Mouse (Mus musculus): Measurements from ENCODE around the gene Prkg1. TPM values are rescaled to one million over a fixed set of nuclear protein-coding genes. Genes with fewer than 3 reads are reported as not detected.

Prkg1 gene
- polyA plus RNA-seq, 1 experiment from 2014 or later = 13.7 TPM

DNA sequence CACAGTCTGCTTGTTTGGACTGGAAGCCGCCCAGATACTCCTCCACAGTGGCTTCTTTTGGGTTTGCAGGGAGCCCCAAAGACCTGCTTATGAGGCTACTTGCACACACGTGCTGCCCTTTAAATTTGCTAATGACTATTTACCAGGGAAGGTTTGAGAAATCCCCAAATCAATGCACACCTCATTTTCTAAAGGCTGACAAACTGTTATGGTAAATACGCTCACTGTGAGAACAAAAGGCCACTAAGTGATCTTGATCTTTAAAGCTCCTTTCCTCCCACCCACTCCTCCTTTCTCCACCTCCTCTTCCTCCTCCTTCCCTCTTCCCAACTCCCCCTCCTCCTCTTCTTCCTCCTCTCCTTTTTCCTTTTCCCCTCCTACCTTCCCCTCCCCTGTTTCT lies 658.8 kb downstream of the Prkg1 start:
- H3K9me3 ChIP-seq (ENCODE audit: control insufficient read depth, low read length) = no peaks in the 10 kb centered on the region
- H3K4me1 ChIP-seq (ENCODE audit: control insufficient read depth, insufficient read depth, low read length) = peaks cover 6% of the 10 kb centered on the region
- WGBS = 57% methylated on average over 3 of the region's 3 CpGs
- no peak for ATAC-seq (ENCODE audit: low read depth)
- no peak overlapping the region for H3K4me2 ChIP-seq (ENCODE audit: low read depth, low read length)
- no peak overlapping the region for H3K9ac ChIP-seq (ENCODE audit: low read depth, low read length)
- no peaks in the 10 kb centered on the region for H3K36me3 ChIP-seq (ENCODE audit: control insufficient read depth, insufficient read depth, low read length)
- no peaks in the 10 kb centered on the region for H3K27me3 ChIP-seq (replicated peaks; ENCODE audit: control insufficient read depth, insufficient read depth, low read length)
- DNase-seq (ENCODE audit: low spot score) = no peak
- H3K4me3 ChIP-seq (ENCODE audit: low read depth, low read length) = no peak overlapping the region
- H3K27ac ChIP-seq (replicated peaks; ENCODE audit: low read depth, low read length) = no peak overlapping the region

DNA sequence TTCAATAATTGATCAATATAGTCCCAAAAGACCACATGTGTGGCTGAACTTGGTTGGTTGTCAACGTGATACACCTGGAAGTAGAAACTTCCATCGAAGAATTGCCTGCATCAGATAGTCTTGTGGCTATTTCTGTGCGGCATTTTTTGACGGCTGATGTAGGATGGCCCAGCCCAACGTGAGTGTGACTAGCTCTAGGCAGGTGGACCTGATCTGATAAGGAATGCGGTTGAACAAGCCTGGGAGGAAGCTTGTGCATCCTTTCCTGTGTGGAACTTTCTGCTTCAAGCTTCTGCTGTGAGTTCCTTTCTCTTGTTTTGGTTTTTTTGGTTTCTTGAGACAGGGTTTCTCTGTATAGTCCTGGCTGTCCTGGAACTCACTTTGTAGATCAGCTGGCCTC lies 660.1 kb downstream of the Prkg1 start:
- WGBS = 74% methylated on average over 6 of the region's 6 CpGs

DNA sequence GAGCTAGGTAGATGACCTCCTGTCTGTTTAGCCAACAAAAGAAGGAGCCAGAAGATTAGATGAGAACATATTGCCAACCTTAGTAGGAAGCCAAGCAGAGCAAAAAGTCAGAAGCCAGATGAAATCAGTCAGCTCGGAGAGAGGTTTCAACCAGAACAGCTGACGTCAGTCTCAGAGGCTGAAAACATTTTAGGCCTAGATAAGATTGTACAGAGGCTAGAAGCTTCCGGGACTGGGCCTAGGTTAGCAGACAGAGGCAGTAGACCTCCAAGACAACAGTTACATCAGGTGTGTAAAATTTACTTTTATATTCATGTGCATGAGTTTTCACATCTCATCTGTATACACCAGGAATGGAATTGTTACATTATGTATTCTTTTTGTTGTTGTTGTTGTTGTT lies 665.5 kb downstream of the Prkg1 start:
- no peaks in the 10 kb centered on the region for H3K36me3 ChIP-seq (ENCODE audit: control insufficient read depth, insufficient read depth, low read length)
- DNase-seq (ENCODE audit: low spot score) = no peak
- no peaks in the 10 kb centered on the region for H3K4me1 ChIP-seq (ENCODE audit: control insufficient read depth, insufficient read depth, low read length)
- no peak overlapping the region for H3K9ac ChIP-seq (ENCODE audit: low read depth, low read length)
- no peak for ATAC-seq (ENCODE audit: low read depth)
- H3K27ac ChIP-seq (replicated peaks; ENCODE audit: low read depth, low read length) = no peak overlapping the region
- no peak overlapping the region for H3K4me3 ChIP-seq (ENCODE audit: low read depth, low read length)
- no peak overlapping the region for H3K4me2 ChIP-seq (ENCODE audit: low read depth, low read length)
- H3K27me3 ChIP-seq (replicated peaks; ENCODE audit: control insufficient read depth, insufficient read depth, low read length) = no peaks in the 10 kb centered on the region
- WGBS = 87% methylated on average over 3 of the region's 3 CpGs
- no peaks in the 10 kb centered on the region for H3K9me3 ChIP-seq (ENCODE audit: control insufficient read depth, low read length)

More for the DNA sequence above, 660.1 kb downstream of the Prkg1 start:
- peaks cover 6% of the 10 kb centered on the region for H3K4me1 ChIP-seq (ENCODE audit: control insufficient read depth, insufficient read depth, low read length)
- H3K4me3 ChIP-seq (ENCODE audit: low read depth, low read length) = no peak overlapping the region
- no peak overlapping the region for H3K9ac ChIP-seq (ENCODE audit: low read depth, low read length)
- no peak overlapping the region for H3K4me2 ChIP-seq (ENCODE audit: low read depth, low read length)
- no peak for DNase-seq (ENCODE audit: low spot score)
- ATAC-seq (ENCODE audit: low read depth) = no peak
- H3K36me3 ChIP-seq (ENCODE audit: control insufficient read depth, insufficient read depth, low read length) = no peaks in the 10 kb centered on the region
- no peaks in the 10 kb centered on the region for H3K9me3 ChIP-seq (ENCODE audit: control insufficient read depth, low read length)
- no peaks in the 10 kb centered on the region for H3K27me3 ChIP-seq (replicated peaks; ENCODE audit: control insufficient read depth, insufficient read depth, low read length)
- no peak overlapping the region for H3K27ac ChIP-seq (replicated peaks; ENCODE audit: low read depth, low read length)

GRCm38 (mm10) chr19:31097857-31098256 lies 667.0 kb downstream of the Prkg1 start:
- Histone ChIP-seq H3K4me1 (ENCODE audit: control insufficient read depth, insufficient read depth, low read length) (no peaks in the 10 kb centered on the region), H3K36me3 (ENCODE audit: control insufficient read depth, insufficient read depth, low read length) (no peaks in the 10 kb centered on the region), H3K4me2 (ENCODE audit: low read depth, low read length) (no peak overlapping the region), H3K27ac (replicated peaks; ENCODE audit: low read depth, low read length) (no peak overlapping the region), H3K27me3 (replicated peaks; ENCODE audit: control insufficient read depth, insufficient read depth, low read length) (no peaks in the 10 kb centered on the region), H3K4me3 (ENCODE audit: low read depth, low read length) (no peak overlapping the region), H3K9ac (ENCODE audit: low read depth, low read length) (no peak overlapping the region), H3K9me3 (ENCODE audit: control insufficient read depth, low read length) (no peaks in the 10 kb centered on the region)
- no peak for ATAC-seq (ENCODE audit: low read depth)
- DNase-seq (ENCODE audit: low spot score) = no peak
- WGBS = 69% methylated on average over 3 of the region's 3 CpGs

GRCm38 (mm10) chr19:31083761-31084160 lies 681.1 kb downstream of the Prkg1 start:
- Histone ChIP-seq H3K4me3 (ENCODE audit: low read depth, low read length) (peak overlapping the region; percentile 62), H3K4me2 (ENCODE audit: low read depth, low read length) (peak overlapping the region; percentile 82), H3K27ac (replicated peaks; ENCODE audit: low read depth, low read length) (no peak overlapping the region), H3K36me3 (ENCODE audit: control insufficient read depth, insufficient read depth, low read length) (peaks cover 38% of the 10 kb centered on the region), H3K9ac (ENCODE audit: low read depth, low read length) (peak overlapping the region; percentile 79; the same call in 1 of the 2 replicates), H3K27me3 (replicated peaks; ENCODE audit: control insufficient read depth, insufficient read depth, low read length) (no peaks in the 10 kb centered on the region), H3K9me3 (ENCODE audit: control insufficient read depth, low read length) (peaks cover 13% of the 10 kb centered on the region; the same call in 1 of the 2 replicates), H3K4me1 (ENCODE audit: control insufficient read depth, insufficient read depth, low read length) (peaks cover 17% of the 10 kb centered on the region)
- WGBS = 96% methylated on average over 8 of the region's 8 CpGs
- DNase-seq (ENCODE audit: low spot score) (no peak), ATAC-seq (ENCODE audit: low read depth) (no peak)

- Histone ChIP-seq H3K27ac (replicated peaks; ENCODE audit: low read depth, low read length) (peak within 1 kb of the TSS; percentile 79), H3K36me3 (ENCODE audit: control insufficient read depth, insufficient read depth, low read length) (peaks cover 38% of the 10 kb centered on the region), H3K4me1 (ENCODE audit: control insufficient read depth, insufficient read depth, low read length) (peaks cover 17% of the 10 kb centered on the region), H3K9ac (ENCODE audit: low read depth, low read length) (peak within 1 kb of the TSS; percentile 79), H3K27me3 (replicated peaks; ENCODE audit: control insufficient read depth, insufficient read depth, low read length) (no peaks in the 10 kb centered on the region), H3K4me3 (ENCODE audit: low read depth, low read length) (peak within 1 kb of the TSS; percentile 62), H3K4me2 (ENCODE audit: low read depth, low read length) (peak within 1 kb of the TSS; percentile 82), H3K9me3 (ENCODE audit: control insufficient read depth, low read length) (peaks cover 13% of the 10 kb centered on the region; the same call in 1 of the 2 replicates)
- 2% methylated on average over 55 of the region's 56 CpGs for WGBS
- ATAC-seq (ENCODE audit: low read depth) (peak; percentile 100), DNase-seq (ENCODE audit: low spot score) (peak; percentile 100)
Measured at GRCm38 (mm10) chr19:31082662-31083429, 682.0 kb downstream of the Prkg1 start, which contains the start of gene Cstf2t. TSS of gene Cstf2t (plus strand) at chr19:31082837.

DNA sequence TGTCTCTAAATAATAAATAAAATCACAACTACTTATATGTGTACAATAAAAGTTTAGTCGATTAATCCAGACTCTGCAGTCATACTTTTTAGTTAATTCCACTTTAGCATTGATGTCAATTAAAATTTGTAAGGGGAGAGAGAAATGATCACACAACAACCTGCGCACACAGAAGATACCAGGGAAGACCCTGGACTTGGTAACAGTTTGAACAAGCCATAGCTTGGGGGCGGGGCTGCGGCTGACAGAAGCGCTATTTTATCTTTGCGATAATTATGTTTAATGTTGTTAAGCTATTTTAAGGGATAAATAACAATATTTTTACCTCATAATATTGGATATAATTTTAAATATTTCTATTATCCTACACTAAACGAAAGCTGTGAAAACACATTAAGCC lies 682.6 kb downstream of the Prkg1 start:
- peaks cover 17% of the 10 kb centered on the region for H3K4me1 ChIP-seq (ENCODE audit: control insufficient read depth, insufficient read depth, low read length)
- H3K4me2 ChIP-seq (ENCODE audit: low read depth, low read length) = peak overlapping the region; percentile 82
- peak overlapping the region; percentile 57 for H3K9ac ChIP-seq (ENCODE audit: low read depth, low read length)
- H3K9me3 ChIP-seq (ENCODE audit: control insufficient read depth, low read length) = peaks cover 10% of the 10 kb centered on the region; the same call in 1 of the 2 replicates
- H3K27me3 ChIP-seq (replicated peaks; ENCODE audit: control insufficient read depth, insufficient read depth, low read length) = no peaks in the 10 kb centered on the region
- H3K36me3 ChIP-seq (ENCODE audit: control insufficient read depth, insufficient read depth, low read length) = peaks cover 37% of the 10 kb centered on the region
- H3K4me3 ChIP-seq (ENCODE audit: low read depth, low read length) = peak overlapping the region; percentile 62
- ATAC-seq (ENCODE audit: low read depth) (no peak), DNase-seq (ENCODE audit: low spot score) (no peak)
- WGBS = 18% methylated on average over 7 of the region's 7 CpGs
- peak overlapping the region; percentile 79 for H3K27ac ChIP-seq (replicated peaks; ENCODE audit: low read depth, low read length)

DNA sequence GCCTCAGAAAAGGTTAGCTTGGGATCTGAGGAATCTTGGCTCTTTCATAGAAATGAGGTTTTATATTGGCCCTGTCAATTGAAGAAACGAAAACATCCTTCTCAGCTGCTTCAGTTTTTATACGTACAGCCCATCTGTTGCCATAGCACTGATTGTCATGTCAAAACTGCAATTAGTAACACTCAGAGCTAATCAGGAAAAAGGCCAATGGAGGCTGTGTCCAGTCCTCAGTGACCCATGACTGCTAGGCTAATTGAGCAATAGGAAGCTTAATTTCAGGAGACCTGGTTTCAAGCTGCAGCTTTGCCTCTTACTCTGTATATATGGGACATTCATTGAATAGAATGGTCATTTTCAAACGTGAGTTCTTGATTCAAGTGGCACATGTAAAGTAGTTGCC lies 686.6 kb downstream of the Prkg1 start:
- Histone ChIP-seq H3K4me1 (ENCODE audit: control insufficient read depth, insufficient read depth, low read length) (peaks cover 7% of the 10 kb centered on the region; the same call in 1 of the 2 replicates), H3K27ac (replicated peaks; ENCODE audit: low read depth, low read length) (no peak overlapping the region), H3K9ac (ENCODE audit: low read depth, low read length) (no peak overlapping the region), H3K36me3 (ENCODE audit: control insufficient read depth, insufficient read depth, low read length) (no peaks in the 10 kb centered on the region), H3K27me3 (replicated peaks; ENCODE audit: control insufficient read depth, insufficient read depth, low read length) (no peaks in the 10 kb centered on the region), H3K4me2 (ENCODE audit: low read depth, low read length) (no peak overlapping the region), H3K4me3 (ENCODE audit: low read depth, low read length) (no peak overlapping the region), H3K9me3 (ENCODE audit: control insufficient read depth, low read length) (no peaks in the 10 kb centered on the region)
- WGBS = 50% methylated on average over 3 of the region's 3 CpGs
- DNase-seq (ENCODE audit: low spot score) = peak; percentile 29
- ATAC-seq (ENCODE audit: low read depth) = no peak

DNA sequence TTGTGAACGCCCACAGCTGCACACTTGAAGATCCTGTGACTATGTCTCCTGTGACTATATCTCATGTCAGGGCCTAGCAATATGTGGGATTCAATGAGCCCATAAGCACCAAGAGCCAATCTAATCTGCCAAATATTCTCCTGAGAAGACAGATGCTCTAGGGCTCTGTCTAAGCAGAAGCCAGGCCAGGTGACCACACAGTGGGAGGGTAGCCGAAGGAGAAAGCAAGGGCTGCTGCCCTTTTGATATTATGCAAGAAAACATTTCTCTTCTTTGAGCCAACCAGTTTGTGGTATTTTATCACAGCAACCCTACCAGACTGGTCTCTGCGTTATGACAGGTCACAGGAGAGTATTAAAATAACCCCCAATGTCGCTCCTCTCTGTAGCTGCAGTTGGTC lies 688.7 kb downstream of the Prkg1 start:
- Histone ChIP-seq H3K9me3 (ENCODE audit: control insufficient read depth, low read length) (no peaks in the 10 kb centered on the region), H3K36me3 (ENCODE audit: control insufficient read depth, insufficient read depth, low read length) (no peaks in the 10 kb centered on the region), H3K27me3 (replicated peaks; ENCODE audit: control insufficient read depth, insufficient read depth, low read length) (no peaks in the 10 kb centered on the region), H3K4me1 (ENCODE audit: control insufficient read depth, insufficient read depth, low read length) (0 out of 2 replicates have a peak, but pooled peaks cover 7% of the 10 kb centered on the region), H3K9ac (ENCODE audit: low read depth, low read length) (no peak overlapping the region), H3K4me3 (ENCODE audit: low read depth, low read length) (no peak overlapping the region), H3K27ac (replicated peaks; ENCODE audit: low read depth, low read length) (no peak overlapping the region), H3K4me2 (ENCODE audit: low read depth, low read length) (no peak overlapping the region)
- ATAC-seq (ENCODE audit: low read depth) (no peak), DNase-seq (ENCODE audit: low spot score) (no peak)
- 78% methylated on average over 4 of the region's 4 CpGs for WGBS

All from embryonic facial prominence, embryonic 14.5 days (tissue).